Mouse (Mus musculus): Measurements from ENCODE around the gene Abca3.

GRCm38 (mm10) chr17:24453372-24453771 lies 101.6 kb downstream of the Abca3 start:
- TF ChIP-seq CTCF (IDR thresholded peaks at IDR 0.05; ENCODE audit: control insufficient read depth, insufficient read depth, insufficient replicate concordance, low read depth, low read length) (no peak), POLR2A (IDR thresholded peaks at IDR 0.05; ENCODE audit: control insufficient read depth, low read depth, low read length) (no peak)

All from testis, adult 2 months (tissue).